Mouse (Mus musculus): ENCODE results near the gene Btbd11.
A peak's percentile ranks its signal among the peaks of the same experiment; 100 is the strongest.

Gene Btbd11

DNA sequence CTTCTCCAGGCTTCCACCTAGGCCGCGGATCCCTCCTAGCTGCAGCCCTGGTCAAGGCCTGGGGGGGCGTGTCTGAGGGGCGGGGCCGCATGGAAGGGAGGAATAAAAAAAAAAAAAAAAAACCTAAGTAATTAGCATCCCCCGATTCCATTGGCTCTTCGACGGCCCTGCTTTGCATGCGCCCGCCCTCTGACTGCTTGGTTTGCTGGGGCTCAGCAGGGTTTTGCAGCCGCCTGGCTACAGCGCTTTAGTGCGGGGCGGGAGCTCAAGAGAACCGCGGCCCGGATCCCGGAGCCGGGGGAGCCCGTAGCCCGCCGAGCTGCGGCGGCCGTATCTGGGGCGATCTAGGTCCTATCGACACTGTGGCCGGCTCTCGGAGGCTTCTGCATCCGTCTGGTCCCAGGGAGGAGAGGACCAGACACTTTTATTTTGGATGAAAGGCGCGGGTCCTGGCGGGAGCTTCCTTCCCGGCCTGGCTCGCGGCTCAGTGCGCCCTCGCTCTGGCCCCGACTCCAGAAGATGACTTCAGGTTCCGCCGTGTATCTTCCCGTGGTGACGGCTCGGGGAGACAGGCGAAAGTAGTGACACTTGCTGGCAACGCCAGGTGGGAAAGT, at the start of gene Btbd11:
Gene Btbd11 (plus strand): TSS at position 210 of the 614 bp plus-strand sequence.
- peak; percentile 89 for DNase-seq

DNA sequence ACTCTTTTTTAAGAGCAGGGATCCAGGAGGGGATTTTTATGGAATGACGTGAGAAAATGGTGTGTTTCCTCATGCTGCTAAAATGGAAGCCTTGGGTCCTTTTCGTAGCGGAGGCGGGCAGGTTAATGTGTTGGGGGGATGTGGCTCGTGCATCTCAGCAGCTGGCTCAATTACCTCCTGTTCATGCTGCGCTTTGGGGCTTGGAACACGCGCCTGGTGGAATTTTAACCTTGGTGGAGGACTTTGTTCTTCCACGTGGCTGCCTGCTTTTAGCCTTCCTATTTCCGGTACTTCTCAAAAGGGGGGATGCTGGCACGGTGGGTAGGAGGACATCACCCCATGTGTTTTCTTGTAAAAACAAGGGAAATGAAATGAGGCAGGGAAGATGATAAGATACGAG, 47.9 kb upstream of the Btbd11 start:
- DNase-seq: no peak

DNA sequence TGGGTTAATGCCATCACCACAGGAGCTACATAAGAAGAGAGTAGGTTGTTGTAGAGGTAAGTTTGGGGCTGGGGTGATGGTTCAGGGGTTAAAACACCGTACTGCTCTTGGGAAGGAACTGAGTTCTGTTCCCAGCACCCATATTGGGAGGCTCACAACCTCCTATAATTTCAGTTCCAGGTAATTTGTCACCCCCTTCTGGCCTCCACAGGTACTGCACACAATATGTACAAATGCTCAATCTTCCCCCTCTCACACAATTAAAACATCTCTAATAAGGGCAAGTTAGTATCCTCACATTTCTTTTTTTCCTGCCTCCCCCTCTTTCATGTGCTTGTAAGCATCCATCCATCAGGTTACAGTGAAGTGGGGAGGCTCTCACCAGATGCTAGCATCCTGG, 44.7 kb upstream of the Btbd11 start:
- no peak for DNase-seq

DNA sequence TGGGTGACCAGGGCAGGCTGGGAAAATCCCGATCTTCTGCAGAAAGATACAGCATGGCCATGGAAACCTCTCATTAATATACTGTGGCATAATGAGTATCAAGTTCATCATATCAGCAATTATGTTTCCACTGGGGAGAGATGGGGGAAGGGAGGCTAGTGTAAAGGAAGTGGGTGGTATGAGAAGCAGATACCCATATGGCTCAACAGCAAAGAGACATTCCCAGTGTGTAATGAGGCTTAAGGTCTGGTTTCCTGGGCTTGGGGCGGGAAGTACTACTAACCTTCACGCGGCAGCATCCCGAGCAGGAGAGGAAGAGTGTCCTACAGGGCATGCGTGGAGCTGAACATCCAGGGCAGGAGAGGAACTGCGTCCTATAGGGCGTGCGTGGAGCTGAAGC, 39.4 kb upstream of the Btbd11 start:
- no peak for DNase-seq

DNA sequence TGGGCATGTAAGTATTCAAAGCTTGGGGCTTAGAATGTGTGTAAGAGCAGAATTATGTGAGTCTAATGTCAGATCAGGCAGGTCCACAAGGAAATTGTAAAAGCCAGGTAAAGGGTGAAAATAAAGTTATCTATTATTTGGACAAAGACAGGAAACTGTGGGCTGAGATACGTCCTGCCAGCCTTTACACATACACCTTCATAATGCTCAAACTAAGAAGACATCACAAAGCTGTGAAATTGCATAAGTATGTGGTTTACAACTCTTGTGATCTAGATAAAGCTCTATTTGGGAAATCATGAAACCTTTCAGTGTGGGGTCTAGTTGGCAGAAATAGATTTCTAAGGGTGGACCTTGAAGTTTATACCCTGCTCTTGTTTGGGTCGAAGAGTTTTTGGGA, 34.1 kb upstream of the Btbd11 start:
- no peak for DNase-seq

DNA sequence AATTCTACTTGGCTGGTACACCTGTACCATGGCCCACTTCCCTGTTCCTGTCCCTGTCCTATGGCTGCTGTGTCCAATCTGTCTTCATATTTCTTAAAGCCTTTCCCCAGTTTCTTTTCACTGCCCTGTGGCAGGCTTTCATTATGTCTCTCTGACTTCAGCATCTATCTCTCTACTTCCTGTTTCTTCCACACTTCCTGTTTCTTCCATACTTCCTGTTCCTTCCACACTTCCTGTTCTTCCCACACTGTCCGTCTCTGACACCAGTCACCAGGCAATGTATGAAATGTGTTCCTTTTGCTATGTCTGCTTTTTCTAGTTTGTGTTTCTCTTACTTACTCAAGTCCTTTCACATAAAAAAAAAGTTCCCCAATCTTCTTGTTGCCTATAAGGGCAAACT, 32.3 kb upstream of the Btbd11 start:
- DNase-seq: no peak

DNA sequence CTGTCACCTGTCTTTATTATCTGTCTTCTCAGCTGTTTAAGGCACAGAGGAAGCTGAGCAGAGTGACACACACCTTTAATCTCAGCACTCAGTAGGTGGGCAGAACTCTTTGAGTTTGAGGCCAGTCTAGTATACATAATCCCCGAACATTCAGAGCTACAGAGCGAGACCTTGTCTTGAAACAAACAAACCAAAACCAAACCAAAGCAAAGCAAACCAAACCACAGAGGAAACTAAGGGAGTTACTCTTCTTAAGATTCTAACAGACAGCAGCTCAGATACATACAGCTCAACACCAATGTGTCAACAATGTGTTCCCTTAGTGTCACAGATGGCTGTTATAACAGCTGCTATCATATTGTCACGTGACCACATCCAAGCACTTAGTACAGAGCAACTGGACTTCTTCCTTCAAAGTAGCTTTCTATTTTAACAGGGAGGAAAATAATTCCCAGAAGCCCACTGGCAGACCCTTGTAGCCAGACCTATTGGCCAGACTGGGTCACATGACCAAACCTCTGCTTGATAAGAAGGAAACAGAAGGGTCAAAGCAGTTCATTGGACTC, 27.0 kb upstream of the Btbd11 start:
- no peak for DNase-seq

DNA sequence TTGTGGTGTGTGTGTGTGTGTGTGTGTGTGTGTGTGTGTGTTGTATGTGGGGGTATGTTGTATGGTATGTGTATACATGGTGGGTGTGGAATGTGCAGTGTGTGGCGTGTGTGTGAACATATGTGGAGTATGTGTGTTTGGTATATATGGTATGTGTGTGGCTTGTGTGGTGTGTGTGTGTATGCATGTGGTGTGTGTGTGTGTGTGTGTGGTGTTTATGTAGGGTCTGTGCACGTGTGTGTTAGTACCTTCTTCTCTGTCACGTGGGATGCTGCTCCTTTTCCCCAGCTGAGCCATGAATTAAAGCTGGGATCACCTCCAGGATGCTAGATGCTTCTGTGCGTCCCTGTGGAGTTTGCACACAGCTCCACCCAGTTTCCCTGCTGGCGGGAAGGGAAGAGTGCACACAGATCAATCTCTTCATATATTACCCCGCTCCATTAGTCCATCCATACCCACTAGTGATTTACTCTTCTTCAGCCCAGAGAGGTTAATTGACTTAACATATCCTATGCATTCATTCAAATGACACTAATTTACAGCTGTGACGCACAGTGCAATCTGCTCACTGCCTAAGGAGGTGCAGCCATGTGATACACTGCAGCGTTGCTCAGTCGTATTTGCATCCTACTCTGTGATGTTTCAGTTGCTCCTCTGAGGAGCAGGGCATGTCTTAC, 23.7 kb upstream of the Btbd11 start:
- no peak for DNase-seq

DNA sequence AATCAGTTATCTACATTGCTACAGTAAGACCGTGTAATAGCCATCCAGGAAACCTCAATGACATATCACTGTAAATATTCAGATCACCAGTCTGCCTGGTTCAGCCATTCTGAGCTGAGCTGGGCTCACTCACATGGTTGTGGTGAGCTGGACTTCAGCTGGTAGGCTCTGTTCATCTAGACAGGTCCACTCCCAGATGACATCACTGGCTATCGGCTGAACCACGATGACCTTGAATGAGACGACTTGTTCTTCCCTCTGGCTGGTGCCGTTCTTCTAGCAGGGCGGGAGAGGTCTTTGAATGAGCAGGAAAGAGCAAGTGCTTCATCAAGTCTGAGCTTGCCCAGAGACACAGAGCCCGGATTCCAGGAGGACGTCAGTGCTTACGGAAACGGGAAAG, 19.7 kb upstream of the Btbd11 start:
- no peak for DNase-seq

DNA sequence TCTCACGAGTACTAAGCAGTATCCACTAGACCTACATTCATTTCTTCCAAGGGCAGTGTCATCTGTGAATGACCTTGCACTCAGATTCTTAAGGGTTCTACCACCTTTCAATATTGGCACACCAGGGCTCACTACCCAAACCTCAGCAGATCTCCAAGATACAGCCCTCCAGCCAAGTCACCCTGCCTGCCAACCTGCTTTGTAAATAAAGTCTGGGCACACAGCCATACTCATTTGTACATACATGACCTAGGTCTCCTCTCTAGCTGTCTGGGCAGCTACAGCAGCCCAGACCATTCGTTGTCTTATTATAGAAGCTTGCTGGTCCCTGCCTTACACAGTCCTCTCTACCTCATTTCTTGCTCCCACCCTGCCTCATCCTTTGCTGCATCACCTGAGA, 15.3 kb upstream of the Btbd11 start:
- DNase-seq: no peak

DNA sequence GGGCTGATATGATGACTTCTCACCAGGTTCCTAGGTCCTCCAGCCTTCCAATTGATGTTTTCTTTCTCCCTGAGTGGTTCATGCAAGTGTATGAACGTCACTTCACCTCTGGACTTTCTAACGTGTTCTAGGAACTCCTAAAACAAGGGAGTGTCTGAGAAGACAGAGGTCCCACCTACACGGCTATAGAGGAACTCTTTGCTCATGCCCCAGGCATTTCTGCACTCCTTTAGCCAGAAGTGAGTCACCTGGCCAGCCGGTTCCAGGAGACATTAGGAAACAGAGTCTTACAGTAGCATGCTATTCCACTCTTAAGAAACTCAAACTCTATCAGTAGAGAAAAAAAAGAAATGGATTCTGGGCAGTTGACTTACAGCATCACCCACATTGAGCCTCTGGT, 14.5 kb upstream of the Btbd11 start:
- no peak for DNase-seq

DNA sequence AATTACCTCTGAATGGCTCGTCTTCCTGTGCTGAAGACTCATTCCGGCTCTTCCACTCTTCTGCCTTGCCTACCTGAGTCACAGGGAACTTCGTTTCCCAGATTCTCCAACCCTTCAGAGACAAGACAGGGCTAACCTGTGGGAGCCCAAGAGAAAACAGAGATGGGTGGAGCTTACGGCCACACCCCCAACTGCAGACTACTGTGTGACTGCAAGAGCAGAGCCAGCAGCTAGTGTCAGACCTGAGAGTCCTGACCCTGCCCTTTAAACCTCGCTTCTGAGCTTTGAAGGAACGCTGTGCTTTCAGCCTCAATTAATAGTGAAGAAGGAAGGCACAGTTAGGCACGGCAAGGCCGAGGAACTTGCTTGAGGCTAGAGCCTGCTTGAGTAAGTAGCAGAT, 7.6 kb upstream of the Btbd11 start:
- DNase-seq: no peak

DNA sequence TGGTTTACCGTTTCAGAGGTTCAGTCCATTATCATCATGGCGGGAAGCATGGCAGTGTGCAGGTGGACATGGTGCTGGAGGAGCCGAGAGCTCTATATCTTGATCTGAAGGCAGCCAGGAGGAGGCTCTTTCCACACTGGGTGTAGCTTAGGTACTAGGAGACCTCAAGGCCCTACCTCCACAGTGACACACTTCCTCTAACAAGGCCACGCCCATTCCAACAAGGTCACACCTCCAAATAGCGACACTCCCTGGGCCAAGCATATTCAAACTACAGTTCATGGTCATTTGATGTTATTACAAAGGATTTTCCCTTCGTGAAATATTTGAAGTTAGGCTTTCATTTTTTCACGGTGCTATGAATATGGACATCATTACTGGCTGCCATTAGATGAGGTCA, 3.6 kb upstream of the Btbd11 start:
- no peak for DNase-seq

DNA sequence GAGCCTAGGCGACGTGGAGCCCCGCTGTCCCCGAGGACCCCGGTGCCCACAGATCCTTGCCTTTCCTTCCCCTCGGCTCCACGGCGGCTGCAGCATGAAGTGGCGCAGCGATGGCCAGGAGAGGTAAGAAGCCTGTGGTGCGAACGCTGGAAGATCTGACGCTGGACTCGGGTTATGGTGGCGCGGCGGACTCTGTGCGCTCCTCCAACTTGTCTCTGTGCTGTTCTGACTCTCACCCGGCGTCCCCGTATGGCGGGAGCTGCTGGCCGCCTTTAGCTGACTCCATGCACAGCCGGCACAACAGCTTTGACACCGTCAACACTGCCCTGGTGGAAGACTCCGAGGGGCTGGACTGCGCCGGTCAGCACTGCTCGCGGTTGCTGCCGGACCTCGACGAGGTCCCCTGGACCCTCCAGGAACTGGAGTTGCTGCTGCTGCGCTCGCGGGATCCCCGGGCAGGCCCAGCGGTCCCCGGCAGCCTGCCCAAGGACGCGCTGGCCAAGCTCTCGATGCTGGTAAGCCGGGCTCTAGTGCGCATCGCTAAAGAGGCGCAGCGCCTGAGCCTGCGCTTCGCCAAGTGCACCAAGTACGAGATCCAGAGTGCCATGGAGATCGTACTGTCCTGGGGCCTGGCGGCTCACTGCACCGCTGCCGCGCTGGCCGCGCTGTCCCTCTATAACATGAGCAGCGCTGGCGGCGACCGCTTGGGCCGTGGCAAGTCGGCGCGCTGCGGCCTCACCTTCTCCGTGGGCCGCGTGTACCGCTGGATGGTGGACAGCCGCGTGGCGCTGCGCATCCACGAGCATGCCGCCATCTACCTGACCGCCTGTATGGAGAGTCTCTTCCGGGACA, 831 bp downstream of the Btbd11 start:
- peak; percentile 40 for DNase-seq

DNA sequence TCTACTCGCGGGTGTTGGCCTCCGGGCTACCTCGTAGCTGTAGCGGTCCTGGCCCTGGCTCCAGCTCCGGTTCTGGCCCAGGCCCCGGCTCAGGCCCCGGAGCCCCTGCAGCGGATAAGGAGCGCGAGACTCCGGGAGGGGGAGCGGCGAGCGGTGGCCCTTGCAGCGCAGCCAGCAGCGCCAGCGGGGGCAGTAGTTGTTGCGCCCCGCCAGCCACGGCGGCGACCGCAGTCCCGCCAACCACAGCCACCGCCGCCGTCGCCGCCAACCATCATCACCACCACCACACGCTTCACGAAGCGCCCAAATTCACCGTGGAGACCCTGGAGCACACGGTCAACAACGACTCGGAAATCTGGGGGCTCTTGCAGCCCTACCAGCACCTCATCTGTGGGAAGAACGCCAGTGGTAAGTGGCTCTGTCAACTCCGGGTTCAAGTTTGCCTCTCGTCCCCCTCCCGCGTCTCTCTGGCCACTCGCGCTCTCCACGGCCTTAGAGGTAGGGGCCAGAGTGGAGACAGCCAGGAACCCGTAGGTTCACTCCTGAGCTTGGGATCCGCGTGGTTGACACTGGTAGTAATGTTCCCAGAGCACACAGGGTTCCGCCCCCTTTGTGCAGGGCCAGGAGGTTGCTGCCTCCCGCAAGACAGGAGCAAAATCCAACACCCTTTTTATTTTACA, 1.6 kb downstream of the Btbd11 start:
- DNase-seq: peak; percentile 30

DNA sequence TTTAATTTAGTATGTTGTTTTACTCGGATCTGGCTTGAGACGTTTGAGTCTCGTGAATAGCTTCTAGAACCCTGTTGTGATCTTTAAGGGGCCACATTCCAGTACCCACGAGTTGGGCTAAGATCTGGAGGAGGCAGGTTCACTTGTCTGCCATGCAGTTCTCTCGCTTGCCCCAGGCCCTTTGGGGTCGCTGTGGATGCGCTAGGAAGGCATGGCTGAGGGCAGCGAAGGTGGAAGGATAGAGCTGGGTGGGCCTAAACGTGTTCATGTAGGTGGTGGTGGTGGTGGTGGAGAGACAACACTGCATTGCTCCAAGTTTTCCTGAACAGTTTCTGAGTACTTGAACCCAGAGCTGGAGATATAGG, 2.1 kb downstream of the Btbd11 start:
- DNase-seq: peak; percentile 32

DNA sequence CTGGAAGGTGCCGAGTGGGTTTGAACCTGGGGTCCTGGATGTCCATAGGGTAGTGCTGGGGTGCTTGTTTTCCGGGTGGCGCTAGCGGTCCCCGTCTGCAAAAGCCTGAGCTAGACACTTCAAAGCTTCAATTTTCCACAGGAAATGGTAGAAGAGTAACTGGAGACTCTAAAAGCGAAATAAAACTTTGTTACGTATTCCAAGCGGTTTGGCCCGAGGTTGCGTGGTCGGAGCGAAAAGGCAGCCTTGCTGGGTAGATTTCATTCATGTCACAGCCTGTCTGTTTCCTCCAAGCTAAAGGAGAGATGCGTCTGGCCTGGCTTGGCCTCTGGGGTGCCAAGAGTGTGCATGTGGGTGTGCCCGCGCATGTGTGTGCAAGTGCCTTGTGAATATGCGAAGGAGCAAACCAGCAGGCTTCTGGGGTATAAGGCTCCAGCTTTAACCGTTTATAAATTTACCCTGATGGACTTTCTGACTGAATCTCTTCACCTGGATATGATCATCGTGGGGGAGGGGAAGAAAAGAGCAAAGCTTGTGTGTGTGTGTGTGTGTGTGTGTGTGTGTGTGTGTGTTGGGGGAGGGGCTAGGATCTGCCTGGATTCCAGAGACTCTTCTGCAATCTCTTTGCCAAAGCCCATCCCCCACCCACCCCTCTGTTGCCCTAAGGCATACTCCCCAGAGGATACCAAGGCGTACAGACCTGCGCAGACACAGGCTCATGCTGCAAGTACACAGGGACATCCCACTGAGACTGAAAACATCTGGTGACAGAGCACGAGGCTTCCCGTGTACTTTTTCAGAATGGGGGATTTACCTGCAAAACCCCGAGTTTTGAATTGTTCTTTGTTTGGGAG, 2.9 kb downstream of the Btbd11 start:
- no peak for DNase-seq

DNA sequence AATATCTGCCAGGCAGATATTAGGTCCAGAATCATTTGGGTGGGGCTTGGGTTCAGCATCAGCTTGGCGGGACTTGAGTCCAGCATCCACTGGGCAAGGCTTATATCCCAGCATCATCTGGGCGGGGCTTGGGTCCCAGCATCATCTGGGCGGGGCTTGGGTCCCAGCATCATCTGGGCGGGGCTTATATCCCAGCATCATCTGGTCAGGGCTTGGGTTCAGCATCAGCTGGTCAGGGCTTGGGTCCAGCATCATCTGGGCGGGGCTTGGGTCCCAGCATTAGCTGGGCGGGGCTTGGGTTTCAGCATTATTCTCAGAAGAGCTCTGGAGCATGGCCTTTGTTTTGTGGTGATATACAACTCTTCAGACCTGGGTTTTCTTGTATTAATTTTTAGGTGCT, 6.4 kb downstream of the Btbd11 start:
- no peak for DNase-seq

DNA sequence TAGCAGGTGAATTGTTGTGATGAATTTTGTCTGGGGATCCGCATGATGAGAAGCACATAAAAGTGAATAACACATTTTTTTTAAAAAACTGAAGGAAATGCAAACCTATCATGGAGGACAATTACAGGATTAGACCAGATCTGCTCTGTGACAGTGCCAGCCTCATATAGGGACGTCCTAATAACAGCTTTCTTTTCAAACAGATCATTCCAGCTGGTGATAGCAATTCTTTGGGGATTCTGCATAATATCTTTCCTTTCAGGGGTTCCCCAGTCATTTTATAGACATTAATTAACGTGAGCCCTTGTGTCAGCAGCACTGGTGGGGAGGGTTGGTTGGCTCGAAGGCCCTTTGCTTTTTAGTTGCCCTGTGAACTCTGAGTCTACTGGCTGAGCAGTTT, 7.9 kb downstream of the Btbd11 start:
- DNase-seq: no peak

DNA sequence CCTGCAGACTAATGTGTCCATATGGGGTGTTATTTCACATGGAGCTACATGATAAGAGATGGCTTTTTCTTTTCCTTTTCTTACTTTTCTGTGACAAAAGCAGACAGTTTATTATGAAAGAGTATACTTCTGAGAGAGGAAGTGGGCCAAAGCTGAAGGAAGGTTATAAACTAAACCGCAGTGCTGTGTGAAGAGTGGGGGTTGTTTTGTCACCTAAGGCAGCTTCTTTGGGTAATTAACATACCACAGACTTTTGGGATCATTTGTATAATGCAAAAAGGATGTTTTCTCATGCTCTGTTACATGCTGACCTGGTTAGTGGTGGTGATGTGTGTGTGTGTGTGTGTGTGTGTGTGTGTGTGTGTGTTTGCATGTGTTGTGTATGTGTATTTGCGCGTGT, 24.5 kb downstream of the Btbd11 start:
- DNase-seq: no peak

DNA sequence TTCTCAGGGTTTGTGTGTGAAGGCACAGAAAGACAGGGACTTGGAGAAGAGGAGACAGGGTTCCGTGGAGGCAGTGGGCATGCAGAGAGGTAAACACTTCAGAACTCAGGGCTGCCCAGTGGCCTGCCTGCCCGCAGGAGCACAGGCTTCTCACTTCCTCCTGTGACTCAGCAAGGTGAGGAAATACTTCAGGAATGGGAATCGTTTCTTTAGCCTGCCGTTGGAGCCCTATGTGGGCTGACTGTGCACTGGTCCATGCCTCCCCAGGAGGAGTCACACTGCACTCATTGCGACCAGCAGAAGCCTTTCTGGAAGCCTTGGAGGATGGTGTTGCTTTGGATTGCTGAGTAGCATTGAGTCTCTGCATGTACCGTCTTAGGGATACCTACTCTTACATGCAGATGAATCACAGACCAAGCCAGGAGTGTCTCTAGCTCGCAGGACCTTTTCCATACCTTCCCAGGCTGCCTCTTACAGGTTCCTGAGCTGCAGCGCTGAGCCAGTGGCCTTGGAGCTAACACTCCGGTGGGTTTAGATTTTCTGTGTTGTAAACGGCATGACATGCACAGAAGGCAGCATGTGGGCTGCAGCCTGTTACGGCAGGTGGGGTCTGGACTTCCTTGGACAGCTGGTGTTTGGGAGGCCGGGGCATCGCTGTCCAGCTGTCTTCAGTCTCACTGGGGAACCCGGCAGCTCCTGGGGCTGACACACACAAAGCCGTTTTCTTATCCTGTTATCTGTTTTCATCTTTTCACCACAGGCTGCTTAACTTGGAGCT, 34.4 kb downstream of the Btbd11 start:
- DNase-seq: no peak

DNA sequence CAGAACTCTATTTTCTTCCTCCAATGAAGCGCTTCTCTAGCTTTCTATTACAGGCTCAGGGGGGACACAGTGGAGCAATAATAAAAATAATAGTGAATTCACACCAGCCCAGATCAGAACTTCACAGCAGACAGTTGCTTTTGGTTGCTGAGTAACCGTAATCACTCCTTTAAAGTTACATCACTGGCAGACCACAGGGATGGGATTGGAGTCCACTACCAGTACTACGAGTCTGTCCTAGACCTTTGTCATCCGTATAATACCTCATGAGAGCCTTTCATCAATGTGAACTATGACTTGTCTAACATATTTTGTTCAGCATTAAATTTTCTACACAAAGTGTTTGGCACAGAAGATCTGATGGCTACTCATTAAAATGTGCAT, 35.0 kb downstream of the Btbd11 start:
- no peak for DNase-seq
